Mouse (Mus musculus) ES-E14 (cell line): ENCODE data around the gene Mast2.

Experiments
- CHD2 ChIP-seq: IDR thresholded peaks from 2 replicates; pipeline ENCODE4 v1.6.1; 2014; ENCODE audit warnings: mild to moderate bottlenecking, low read depth, low read length, inconsistent platforms
- ZNF384 ChIP-seq: IDR thresholded peaks from 2 replicates; pipeline ENCODE4 v1.6.1; 2012; ENCODE audit warnings: low read depth, low read length, inconsistent platforms

GRCm38 (mm10) chr4:116403884-116404283 is 60.1 kb downstream of the Mast2 start:
- TF ChIP-seq ZNF384 (no peak), CHD2 (no peak)
